Comparison of ENCODE assay signal across 19 mouse cellular contexts in genomic region chr4:10859174-10859573, GRCm38 (mm10).
"Had no signal": no experiment of that assay in that cellular context is flagged by ENCODE, and none has a peak within 500 bp of the region (broad histone marks: within the 10 kb centered on the region; RNA-seq: fewer than 3 reads in every experiment).

No protein-coding gene starts in this region.

- DNase-seq: gastrocnemius, postnatal 14 days; gastrocnemius, postnatal 36 days; heart, adult 18-20 months; heart, postnatal 10 days; kidney, adult 11 months; kidney, adult 2 months; kidney, adult 9 months; kidney, postnatal 14 days; kidney, postnatal 36 days; layer of hippocampus, postnatal 36 days had no signal

- H3K4me3 ChIP-seq: heart, embryonic 12.5 days; hindbrain, embryonic 13.5 days; hindbrain, embryonic 15.5 days; limb, embryonic 13.5 days; limb, embryonic 15.5 days had no signal

- H3K27ac ChIP-seq: heart, embryonic 10.5 days; hindbrain, embryonic 13.5 days; hindbrain, embryonic 15.5 days; hindbrain, postnatal 0 days; kidney, embryonic 15.5 days; kidney, postnatal 0 days; limb, embryonic 13.5 days; limb, embryonic 15.5 days had no signal

- H3K36me3 ChIP-seq: heart, embryonic 10.5 days; heart, embryonic 12.5 days; hindbrain, embryonic 13.5 days; hindbrain, embryonic 15.5 days; kidney, embryonic 15.5 days; limb, embryonic 13.5 days; limb, embryonic 15.5 days had no signal

- H3K4me2 ChIP-seq: hindbrain, embryonic 13.5 days; hindbrain, embryonic 15.5 days; kidney, embryonic 15.5 days; limb, embryonic 13.5 days; limb, embryonic 15.5 days had no signal

- H3K9me3 ChIP-seq: heart, embryonic 10.5 days; heart, embryonic 12.5 days; hindbrain, embryonic 13.5 days; hindbrain, embryonic 15.5 days; kidney, embryonic 15.5 days; limb, embryonic 13.5 days; limb, embryonic 15.5 days had no signal

- H3K27me3 ChIP-seq: heart, embryonic 12.5 days; hindbrain, embryonic 13.5 days; hindbrain, embryonic 15.5 days; kidney, embryonic 15.5 days; limb, embryonic 13.5 days; limb, embryonic 15.5 days had no signal

- H3K9ac ChIP-seq: heart, embryonic 12.5 days; hindbrain, embryonic 13.5 days; hindbrain, embryonic 15.5 days; kidney, embryonic 15.5 days; limb, embryonic 13.5 days; limb, embryonic 15.5 days had no signal

- H3K4me1 ChIP-seq: heart, embryonic 12.5 days; hindbrain, embryonic 13.5 days; hindbrain, embryonic 15.5 days; kidney, embryonic 15.5 days had no signal
